Comparison of ENCODE assay signal across 8 mouse cellular contexts in the genomic region with DNA sequence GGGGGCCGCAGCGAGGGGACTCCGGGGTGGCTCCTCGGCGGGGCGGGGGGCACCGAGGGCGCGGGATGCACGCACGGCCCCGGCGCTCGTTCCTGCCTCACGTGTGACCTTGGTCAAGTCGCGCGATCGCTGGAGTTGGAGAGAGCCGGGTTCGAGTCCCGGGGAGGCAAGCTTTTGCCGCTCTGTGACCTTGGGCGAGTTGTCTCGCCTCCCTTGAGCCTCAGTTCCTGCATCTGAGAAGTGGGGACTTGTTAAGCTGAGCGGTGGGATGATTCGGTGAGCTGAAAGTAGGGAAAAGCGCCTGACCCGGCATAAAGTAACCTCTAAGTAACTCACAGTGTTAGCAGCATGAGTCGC. TPM values are rescaled to one million over a fixed set of nuclear protein-coding genes. Genes with fewer than 3 reads are reported as not detected.
DNase-seq lines count a peak whose midpoint lies in the region; ATAC-seq and TF ChIP-seq lines count a peak whose summit lies in the region.

No protein-coding gene starts in this region.

- H3K9ac ChIP-seq in embryonic facial prominence, embryonic 14.5 days (ENCODE audit: low read depth, low read length), result peak overlapping the region; percentile 90
- H3K9ac ChIP-seq in hindbrain, embryonic 16.5 days (ENCODE audit: low read depth, low read length), result peak overlapping the region; percentile 91
- H3K9ac ChIP-seq in lung, embryonic 15.5 days, result peak overlapping the region; percentile 90

- TF ChIP-seq POLR2A in spleen, adult 2 months (IDR thresholded peaks at IDR 0.05; ENCODE audit: low read depth, low read length), result no peak

- no peak for TF ChIP-seq CTCF in left cerebral cortex, adult 2 months (IDR thresholded peaks at IDR 0.05)
- TF ChIP-seq CTCF in spleen, adult 2 months (IDR thresholded peaks at IDR 0.05; ENCODE audit: extremely low read depth, insufficient read depth, insufficient read length, insufficient replicate concordance), result no peak

- H3K4me1 ChIP-seq in embryonic facial prominence, embryonic 14.5 days (ENCODE audit: control insufficient read depth, insufficient read depth, low read length), result peaks cover 20% of the 10 kb centered on the region
- H3K4me1 ChIP-seq in hindbrain, embryonic 16.5 days (ENCODE audit: control insufficient read depth, insufficient read depth, low read depth, low read length), result peaks cover 25% of the 10 kb centered on the region
- H3K4me1 ChIP-seq in lung, embryonic 15.5 days, result peaks cover 33% of the 10 kb centered on the region
- H3K4me1 ChIP-seq in spleen, adult 2 months (ENCODE audit: control insufficient read depth, insufficient read depth, insufficient read length), result peaks cover 30% of the 10 kb centered on the region

- H3K9me3 ChIP-seq in embryonic facial prominence, embryonic 14.5 days (ENCODE audit: control insufficient read depth, low read length), result no peaks in the 10 kb centered on the region
- no peaks in the 10 kb centered on the region for H3K9me3 ChIP-seq in hindbrain, embryonic 16.5 days (ENCODE audit: control insufficient read depth, low read length)
- no peaks in the 10 kb centered on the region for H3K9me3 ChIP-seq in lung, embryonic 15.5 days

- H3K27me3 ChIP-seq in embryonic facial prominence, embryonic 14.5 days (replicated peaks; ENCODE audit: control insufficient read depth, insufficient read depth, low read length), result no peaks in the 10 kb centered on the region
- no peaks in the 10 kb centered on the region for H3K27me3 ChIP-seq in hindbrain, embryonic 16.5 days (replicated peaks; ENCODE audit: control insufficient read depth, insufficient read depth, low read length)
- no peaks in the 10 kb centered on the region for H3K27me3 ChIP-seq in lung, embryonic 15.5 days
- no peaks in the 10 kb centered on the region for H3K27me3 ChIP-seq in spleen, adult 2 months (ENCODE audit: control insufficient read depth, insufficient read depth, low read length)

- WGBS in embryonic facial prominence, embryonic 14.5 days, result 2% methylated on average over 27 of the region's 30 CpGs
- WGBS in hindbrain, embryonic 16.5 days, result 2% methylated on average over 27 of the region's 30 CpGs
- WGBS in lung, embryonic 15.5 days, result under 1% methylated on average over 30 of the region's 30 CpGs
- WGBS in spleen, adult 2 months, result 2% methylated on average over 25 of the region's 30 CpGs

- peak overlapping the region; percentile 71 for H3K4me3 ChIP-seq in left cerebral cortex, adult 2 months
- peak overlapping the region; percentile 80 for H3K4me3 ChIP-seq in embryonic facial prominence, embryonic 14.5 days (ENCODE audit: low read depth, low read length)
- peak overlapping the region; percentile 93 for H3K4me3 ChIP-seq in hindbrain, embryonic 16.5 days (ENCODE audit: low read length)
- H3K4me3 ChIP-seq in lung, embryonic 15.5 days, result peak overlapping the region; percentile 87
- peak overlapping the region; percentile 88 for H3K4me3 ChIP-seq in spleen, adult 2 months (ENCODE audit: extremely low read depth, insufficient read depth, insufficient read length)

- no peak for ATAC-seq in embryonic facial prominence, embryonic 14.5 days (ENCODE audit: low read depth)
- ATAC-seq in hindbrain, embryonic 16.5 days, result no peak
- no peak; the same call in 1 of the 2 replicates for ATAC-seq in lung, embryonic 15.5 days (ENCODE audit: borderline replicate concordance, extremely low read depth, low FRiP score, low TSS enrichment)

- peak overlapping the region; percentile 80 for H3K27ac ChIP-seq in left cerebral cortex, adult 2 months
- peak overlapping the region; percentile 90 for H3K27ac ChIP-seq in embryonic facial prominence, embryonic 14.5 days (replicated peaks; ENCODE audit: low read depth, low read length)
- H3K27ac ChIP-seq in hindbrain, embryonic 16.5 days (ENCODE audit: low read depth, low read length), result peak overlapping the region; percentile 92
- H3K27ac ChIP-seq in lung, embryonic 15.5 days, result peak overlapping the region; percentile 83
- peak overlapping the region; percentile 28; the same call in 1 of the 2 replicates for H3K27ac ChIP-seq in spleen, adult 2 months (ENCODE audit: insufficient read depth, low read length)

- 0 out of 2 replicates have a peak, but pooled peaks cover under 1% of the 10 kb centered on the region for H3K36me3 ChIP-seq in embryonic facial prominence, embryonic 14.5 days (ENCODE audit: control insufficient read depth, insufficient read depth, low read length)
- H3K36me3 ChIP-seq in hindbrain, embryonic 16.5 days (ENCODE audit: control insufficient read depth, insufficient read depth, low read length), result no peaks in the 10 kb centered on the region
- peaks cover 4% of the 10 kb centered on the region; the same call in 1 of the 2 replicates for H3K36me3 ChIP-seq in lung, embryonic 15.5 days
- no peaks in the 10 kb centered on the region for H3K36me3 ChIP-seq in spleen, adult 2 months (ENCODE audit: control insufficient read depth, insufficient read depth, low read length)

- intact Hi-C loops in left cerebral cortex, adult 2 months (cut with DNase I), result no loop called here

- DNase-seq in left cerebral cortex, adult 2 months (ENCODE audit: extremely low spot score in 1 of 2, low spot score in 2 of 2), result no peak
- no peak for DNase-seq in left cerebral cortex, adult 11 months (ENCODE audit: low spot score)
- peak; percentile 38 for DNase-seq in adrenal gland, adult 8-10 months
- DNase-seq in embryonic facial prominence, embryonic 14.5 days (ENCODE audit: low spot score), result no peak
- peak in 1 of 2 experiments; percentile 30 for DNase-seq in spleen, adult 2 months (ENCODE audit: low read depth in 1 of 2, low spot score in 2 of 2)
- no peak for DNase-seq in frontal cortex, postnatal 36 days (ENCODE audit: low spot score in 2 of 2)

- peak overlapping the region; percentile 76 for H3K4me2 ChIP-seq in embryonic facial prominence, embryonic 14.5 days (ENCODE audit: low read depth, low read length)
- H3K4me2 ChIP-seq in hindbrain, embryonic 16.5 days (ENCODE audit: low read length), result peak overlapping the region; percentile 82
- peak overlapping the region; percentile 77 for H3K4me2 ChIP-seq in lung, embryonic 15.5 days

RNA-seq across cellular contexts. Expression of a gene that starts 0.6 kb away (rescaled TPM):
- total RNA-seq in left cerebral cortex, adult 2 months (2021), result 100 to 1,000 TPM in 1 of 2 experiments, 10 to 100 TPM in 1; 99.5 to 101 TPM
- total RNA-seq in adrenal gland, adult 8-10 months (2022), result 10 to 100 TPM; 58.8 to 70.3 (median 60.6) TPM
- polyA plus RNA-seq in embryonic facial prominence, embryonic 14.5 days (2014; fragmentation: Nextera tagmentation; extraction: Ambion mirVana), result 18.9 and 19.3 TPM in 2 replicates
- 8.3 and 14.6 TPM in 2 replicates for polyA plus RNA-seq in hindbrain, embryonic 16.5 days (2015; fragmentation: Nextera tagmentation; extraction: Ambion mirVana)
- 14.7 and 17.5 TPM in 2 replicates for polyA plus RNA-seq in lung, embryonic 15.5 days (2015; fragmentation: Nextera tagmentation; extraction: Ambion mirVana)
- 45.9 and 62.9 TPM in 2 replicates for polyA plus RNA-seq in spleen, adult 2 months (2012; rRNA removed)

Comparison
In these comparisons a context has a peak if more than half of its experiments do, and no peak if none do; other contexts are left out.
1. H3K27ac ChIP-seq: peak in every context shown above with its lines; median percentile 92 in hindbrain, embryonic 16.5 days; 90 in embryonic facial prominence, embryonic 14.5 days; 83 in lung, embryonic 15.5 days; 80 in left cerebral cortex, adult 2 months; 28 in spleen, adult 2 months.